Mouse (Mus musculus) hematopoietic stem cell, adult 5-6 weeks (primary cell): ENCODE results near the gene Ppef1. TPM values are rescaled to one million over a fixed set of nuclear protein-coding genes. Genes with fewer than 3 reads are reported as not detected.
"Not testable (repeated sequence)": the region's sequence is repeated elsewhere in the genome, so short reads cannot be mapped to it uniquely, and the experiment has no call there.

Experiments used
- ATAC-seq, 2 experiments: fragments of 125-278 bp in 1 of 2; replicated peaks in 1 of 2; 2 replicates each; pipeline ENCODE4 v1.8.0; 2016 to 2017; ENCODE audit warnings: inconsistent platforms in 2 of 2, mild to moderate bottlenecking in 2 of 2, moderate number of reproducible peaks in 2 of 2, low read depth in 1 of 2, moderate TSS enrichment in 1 of 2; ENCODE audit not compliant: low FRiP score in 2 of 2, poor library complexity in 2 of 2, severe bottlenecking in 2 of 2, insufficient read depth in 1 of 2, low TSS enrichment in 1 of 2
- total RNA-seq: library from RNA; stranded (forward); fragments of 172-1452, 232-1000 nt; gene quantifications from 2 replicates; pipeline ENCODE4 v1.2.3, GENCODE M21; 2017

Gene Ppef1
- 1.1 TPM in 1 of 2 replicates, not detected in the other for total RNA-seq

DNA sequence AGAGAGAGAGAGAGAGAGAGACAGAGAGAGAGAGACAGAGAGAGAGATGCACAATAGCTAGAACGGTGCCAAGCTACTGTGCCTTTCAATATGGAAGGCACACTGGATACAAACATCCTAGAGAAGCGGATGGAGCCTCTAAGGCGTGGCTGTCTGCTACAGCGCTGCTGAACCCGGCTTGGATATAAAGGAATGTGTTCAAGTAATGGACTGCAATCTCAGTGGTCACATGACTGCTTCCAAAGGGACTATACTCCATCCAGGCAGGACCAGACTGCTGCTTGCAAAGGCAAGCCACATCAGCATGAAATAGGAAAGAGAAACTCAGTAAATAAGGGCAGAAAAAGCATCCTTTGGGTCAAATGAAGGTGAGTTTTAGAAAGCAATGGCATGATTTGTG is at the start of gene Ppef1:
TSS of gene Ppef1 (minus strand) at position 116 of the 400 bp plus-strand sequence.
- no peak for ATAC-seq

DNA sequence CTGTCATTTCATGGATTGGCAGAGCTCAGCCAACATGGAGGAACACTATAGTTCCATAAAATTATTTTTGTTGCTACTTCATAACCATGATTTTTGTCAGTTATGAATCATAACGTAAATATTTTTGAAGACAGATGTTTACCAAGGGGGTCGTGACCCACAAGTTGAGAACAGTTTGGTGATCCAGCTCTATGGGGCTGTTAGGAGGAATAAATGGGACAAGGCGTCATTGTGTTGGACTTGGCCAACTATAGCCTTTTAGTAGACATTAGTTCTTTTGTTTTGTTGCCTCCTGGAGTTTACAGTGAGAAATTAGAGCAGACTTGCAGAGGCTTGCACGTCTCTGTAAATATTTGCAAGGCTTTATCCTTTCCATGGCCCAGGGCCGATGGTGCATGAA is 46.7 kb upstream of the Ppef1 start:
- no peak for ATAC-seq

- no peak for ATAC-seq
These were observed 37.5 kb upstream of the Ppef1 start for GRCm38 (mm10) chrX:160773033-160773432.

GRCm38 (mm10) chrX:160769622-160770021 is 34.1 kb upstream of the Ppef1 start:
- ATAC-seq, result not testable (repeated sequence)

GRCm38 (mm10) chrX:160767713-160768112 is 32.1 kb upstream of the Ppef1 start, which contains the start of gene Rs1:
TSS of gene Rs1 (plus strand) at chrX:160768013.
- no peak for ATAC-seq

DNA sequence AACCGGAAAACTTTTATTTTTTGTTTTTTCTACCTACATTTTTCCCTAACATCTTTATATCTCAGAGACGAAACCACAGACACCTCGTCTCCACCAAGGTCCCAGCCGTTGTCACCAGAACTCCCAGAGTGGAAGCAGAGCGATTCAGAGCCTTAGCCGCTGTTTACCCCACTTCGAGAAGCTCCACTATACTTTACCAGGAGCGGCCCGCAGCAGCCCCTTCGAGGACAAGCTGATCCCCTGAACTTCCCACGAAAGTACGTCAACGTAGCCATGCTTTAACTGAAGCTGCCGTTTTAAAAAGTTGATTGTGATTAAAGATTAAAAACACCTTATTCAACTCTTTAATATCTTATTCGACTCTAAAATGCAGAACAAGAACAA is 30.7 kb upstream of the Ppef1 start:
- ATAC-seq, result peak; percentile 74 to 85; a peak in 3 of 4 replicates

GRCm38 (mm10) chrX:160765389-160766232 is 30.0 kb upstream of the Ppef1 start:
- peak; percentile 94 to 99 for ATAC-seq

- ATAC-seq, result 0 out of 4 replicates have a peak, but pooled peaks of 1 of the 2 experiments have one; percentile 12
These were observed 15.2 kb upstream of the Ppef1 start for GRCm38 (mm10) chrX:160750808-160751207.

DNA sequence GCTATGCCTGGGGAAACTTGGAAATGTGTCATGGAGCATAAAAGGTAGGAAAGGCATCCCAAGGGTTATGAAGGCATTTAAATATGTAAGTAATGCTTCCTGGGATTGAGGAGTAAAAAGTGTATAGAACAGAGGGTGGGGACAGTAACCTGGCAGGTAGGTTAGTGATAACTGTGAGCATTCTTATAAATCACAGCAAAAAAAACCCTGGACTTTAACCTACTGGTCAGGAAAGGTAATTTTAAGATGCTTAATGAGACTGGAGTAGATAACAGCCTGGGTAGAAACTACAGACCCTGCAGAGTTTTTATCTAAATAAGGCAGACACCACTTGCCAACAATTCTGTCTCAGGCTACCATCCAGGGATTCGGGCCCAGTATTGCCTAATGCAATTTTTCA is 13.1 kb upstream of the Ppef1 start:
- ATAC-seq, result no peak

DNA sequence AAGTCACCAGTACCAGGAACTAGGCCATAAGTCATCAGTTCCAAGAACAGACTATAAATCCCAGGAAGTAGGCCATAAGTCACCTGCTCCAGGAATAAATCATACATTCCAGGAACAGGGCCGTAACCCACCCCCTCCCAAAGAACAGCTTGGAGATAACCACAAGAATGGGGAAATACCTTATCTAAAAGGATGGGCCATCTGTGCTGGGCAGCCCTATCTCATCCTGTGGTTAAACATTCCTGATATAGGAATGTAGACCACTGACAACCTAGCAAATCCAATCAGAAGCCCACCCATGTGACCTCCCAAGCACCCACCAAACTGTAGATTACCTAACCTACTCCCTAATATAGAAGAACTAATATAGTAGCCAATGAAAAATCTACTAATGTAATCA is 9.8 kb upstream of the Ppef1 start:
- ATAC-seq, result no peak

- no peak for ATAC-seq
These were observed 36.4 kb downstream of the Ppef1 start for GRCm38 (mm10) chrX:160699171-160699570.

DNA sequence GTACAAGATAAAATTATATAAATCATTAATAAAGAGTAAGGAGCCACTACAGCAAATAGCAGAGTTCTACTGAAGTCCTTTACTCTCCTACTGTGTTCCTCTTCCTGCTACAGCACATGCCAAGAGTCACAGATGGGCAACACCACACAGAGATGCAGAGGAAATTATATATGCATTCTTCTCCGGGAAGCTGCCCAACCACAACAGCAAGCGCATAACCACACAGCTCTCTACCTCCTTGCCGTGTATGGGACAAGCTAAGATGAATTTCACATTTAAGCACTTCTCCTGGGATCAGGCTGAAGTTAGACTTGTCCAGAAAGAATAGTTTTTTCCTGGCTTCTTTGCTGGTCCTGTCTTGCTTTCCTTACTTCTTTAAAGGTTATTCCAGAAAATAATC is 44.0 kb downstream of the Ppef1 start:
- ATAC-seq, result peak in 1 of 2 experiments; percentile 62; a peak in 1 of 4 replicates

GRCm38 (mm10) chrX:160690094-160690493 is 45.5 kb downstream of the Ppef1 start:
- no peak for ATAC-seq

- no peak for ATAC-seq
These were observed 65.6 kb downstream of the Ppef1 start for GRCm38 (mm10) chrX:160669992-160670391.

GRCm38 (mm10) chrX:160610882-160611644 is 124.5 kb downstream of the Ppef1 start:
- no peak for ATAC-seq

- no peak for ATAC-seq
These were observed 125.1 kb downstream of the Ppef1 start for GRCm38 (mm10) chrX:160610482-160610881.

DNA sequence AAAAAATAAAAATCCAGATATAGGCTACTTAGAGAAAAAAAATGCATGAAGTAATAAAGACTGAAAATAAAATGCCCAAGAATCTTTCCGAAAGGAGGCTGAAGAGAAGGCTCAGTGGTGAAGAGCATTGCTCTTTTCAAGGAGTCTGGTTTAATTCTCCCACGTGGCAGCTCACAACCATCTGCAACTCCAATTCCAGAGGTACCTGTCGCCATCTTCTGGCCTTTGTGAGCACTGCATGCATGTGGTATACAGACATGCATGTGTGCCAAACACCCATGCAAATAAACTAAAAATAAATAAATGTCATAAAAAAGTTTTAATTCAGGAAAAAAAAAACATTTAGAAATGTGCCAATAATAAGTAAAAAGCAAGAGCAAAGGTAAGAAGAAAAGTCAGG is 125.7 kb downstream of the Ppef1 start:
- ATAC-seq, result peak in 1 of 2 experiments; percentile 56; a peak in 1 of 4 replicates

DNA sequence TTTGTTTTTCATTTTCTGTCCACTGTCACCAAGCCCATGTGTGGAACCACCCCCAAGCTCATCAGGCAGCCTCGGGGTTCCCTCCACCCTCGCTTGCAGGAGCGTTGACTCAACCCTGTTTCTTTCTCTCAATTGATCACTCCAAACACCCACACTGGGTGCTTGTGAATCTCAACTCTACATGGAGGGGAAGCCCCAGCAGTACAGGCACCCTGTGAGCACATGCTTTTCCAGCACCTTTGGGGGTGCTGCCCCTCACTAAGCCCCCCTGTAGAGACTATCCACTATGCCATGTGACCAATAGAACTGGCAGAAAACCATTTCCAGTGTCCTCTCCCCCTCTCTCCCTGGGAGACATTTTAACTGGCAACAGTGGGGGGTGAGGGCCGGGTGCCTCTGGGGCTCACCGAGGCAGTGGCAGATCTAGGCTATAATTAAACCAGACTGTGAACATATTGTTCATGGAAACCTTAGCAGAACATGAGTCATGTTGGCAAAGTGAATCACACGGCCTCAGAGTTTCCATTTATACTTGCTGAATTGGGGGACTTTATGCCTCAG is 131.5 kb downstream of the Ppef1 start:
- ATAC-seq, result no peak
